Mouse (Mus musculus): ENCODE results near the gene Snapin.

GRCm38 (mm10) chr3:90460315-90460714 is 30.5 kb downstream of the Snapin start:
- TF ChIP-seq CTCF (IDR thresholded peaks at IDR 0.05; ENCODE audit: extremely low read depth, insufficient read length, insufficient replicate concordance, low read depth, low read length) (no peak), POLR2A (IDR thresholded peaks at IDR 0.05; ENCODE audit: low read depth, low read length) (no peak)

All from small intestine, adult 2 months (tissue).